Mouse (Mus musculus) bone marrow macrophage, adult 2 months (primary cell): ENCODE data around the gene Nbas.

Experiments
- CTCF ChIP-seq: IDR thresholded peaks from 2 replicates; pipeline ENCODE4 v1.5.1; 2012; ENCODE audit warnings: low read depth, mild to moderate bottlenecking, low read length, moderate library complexity
- POLR2A ChIP-seq: IDR thresholded peaks from 2 replicates; pipeline ENCODE4 v1.6.1; 2012; ENCODE audit warnings: mild to moderate bottlenecking, low read depth, low read length, borderline replicate concordance

- no peak for TF ChIP-seq POLR2A
- TF ChIP-seq CTCF = no peak
These were observed 141.3 kb downstream of the Nbas start for GRCm38 (mm10) chr12:13410191-13410590.
